Mouse (Mus musculus): Measurements from ENCODE around the gene Dpp6. TPM values are rescaled to one million over a fixed set of nuclear protein-coding genes. Genes with fewer than 3 reads are reported as not detected.

The Dpp6 gene
- total and polyA plus RNA-seq, 3 experiments: not detected

GRCm38 (mm10) chr5:27339196-27340030, 522.4 kb downstream of the Dpp6 start:
- no peak overlapping the region for H3K4me3 ChIP-seq (ENCODE audit: control insufficient read depth in 1 of 2, insufficient read depth in 1 of 2, low read depth in 2 of 2, low read length in 2 of 2)
- H3K79me2 ChIP-seq (ENCODE audit: control insufficient read depth, insufficient read depth, low read length, poor library complexity): no peaks in the 10 kb centered on the region
- H3K4me1 ChIP-seq (ENCODE audit: control insufficient read depth in 1 of 2, insufficient read depth in 2 of 2, low read length in 2 of 2): no peaks in the 10 kb centered on the region
- H3K36me3 ChIP-seq (ENCODE audit: control insufficient read depth in 1 of 2, insufficient read depth in 2 of 2, low read length in 2 of 2): no peaks in the 10 kb centered on the region
- DNase-seq (ENCODE audit: low read depth, low spot score): no peak
- no peak overlapping the region for H3K9ac ChIP-seq (ENCODE audit: control insufficient read depth, low read depth, low read length, poor library complexity, severe bottlenecking)
- H3K27ac ChIP-seq (ENCODE audit: control insufficient read depth, low read depth, low read length): no peak overlapping the region
- TF ChIP-seq ZC3H11A (IDR thresholded peaks at IDR 0.05; ENCODE audit: low read depth, low read length): no peak
- no peak for TF ChIP-seq RAD21 (IDR thresholded peaks at IDR 0.05; ENCODE audit: low read depth, low read length)
- TF ChIP-seq MYC (IDR thresholded peaks at IDR 0.05; ENCODE audit: low read depth, low read length): no peak
- TF ChIP-seq CTCF (IDR thresholded peaks at IDR 0.05 in 2 of 3, conservative IDR thresholded peaks at IDR 0.05 in 1 of 3; ENCODE audit: control insufficient read depth in 1 of 3, insufficient read depth in 1 of 3, low read depth in 2 of 3, low read length in 3 of 3, poor library complexity in 1 of 3, severe bottlenecking in 1 of 3): no peak
- H3K27me3 ChIP-seq (ENCODE audit: control insufficient read depth in 1 of 2, insufficient read depth in 2 of 2, low read length in 2 of 2): no peaks in the 10 kb centered on the region
- H3K9me3 ChIP-seq (replicated peaks; ENCODE audit: insufficient read depth, low read length): no peaks in the 10 kb centered on the region

- TF ChIP-seq CHD2 (IDR thresholded peaks at IDR 0.05; ENCODE audit: low read length): no peak
- TF ChIP-seq NRF1 (IDR thresholded peaks at IDR 0.05; ENCODE audit: insufficient read depth, low read depth, low read length, poor library complexity, severe bottlenecking): no peak
- no peak for TF ChIP-seq TAL1 (IDR thresholded peaks at IDR 0.05; ENCODE audit: low read length)
- no peak for TF ChIP-seq CTCF (IDR thresholded peaks at IDR 0.05 in 2 of 3, conservative IDR thresholded peaks at IDR 0.05 in 1 of 3; ENCODE audit: control insufficient read depth in 1 of 3, insufficient read depth in 1 of 3, low read depth in 2 of 3, low read length in 3 of 3, poor library complexity in 1 of 3, severe bottlenecking in 1 of 3)
- TF ChIP-seq ELF1 (IDR thresholded peaks at IDR 0.05; ENCODE audit: low read depth, low read length): no peak
- no peak for TF ChIP-seq ZKSCAN1 (IDR thresholded peaks at IDR 0.05; ENCODE audit: low read depth, low read length)
- Histone ChIP-seq H3K79me2 (ENCODE audit: control insufficient read depth, insufficient read depth, low read length, poor library complexity) (no peaks in the 10 kb centered on the region), H3K27me3 (ENCODE audit: control insufficient read depth in 1 of 2, insufficient read depth in 2 of 2, low read length in 2 of 2) (no peaks in the 10 kb centered on the region), H3K36me3 (ENCODE audit: control insufficient read depth in 1 of 2, insufficient read depth in 2 of 2, low read length in 2 of 2) (no peaks in the 10 kb centered on the region), H3K4me3 (ENCODE audit: control insufficient read depth in 1 of 2, insufficient read depth in 1 of 2, low read depth in 2 of 2, low read length in 2 of 2) (no peak overlapping the region), H3K27ac (ENCODE audit: control insufficient read depth, low read depth, low read length) (no peak overlapping the region), H3K9me3 (replicated peaks; ENCODE audit: insufficient read depth, low read length) (no peaks in the 10 kb centered on the region), H3K9ac (ENCODE audit: control insufficient read depth, low read depth, low read length, poor library complexity, severe bottlenecking) (no peak overlapping the region), H3K4me1 (ENCODE audit: control insufficient read depth in 1 of 2, insufficient read depth in 2 of 2, low read length in 2 of 2) (no peaks in the 10 kb centered on the region)
- no peak for DNase-seq (ENCODE audit: low read depth, low spot score)
Measured at GRCm38 (mm10) chr5:27342276-27342675, 525.3 kb downstream of the Dpp6 start.

GRCm38 (mm10) chr5:27343626-27344025, 526.6 kb downstream of the Dpp6 start:
- Histone ChIP-seq H3K4me1 (ENCODE audit: control insufficient read depth in 1 of 2, insufficient read depth in 2 of 2, low read length in 2 of 2) (no peaks in the 10 kb centered on the region), H3K79me2 (ENCODE audit: control insufficient read depth, insufficient read depth, low read length, poor library complexity) (no peaks in the 10 kb centered on the region), H3K27me3 (ENCODE audit: control insufficient read depth in 1 of 2, insufficient read depth in 2 of 2, low read length in 2 of 2) (no peaks in the 10 kb centered on the region), H3K36me3 (ENCODE audit: control insufficient read depth in 1 of 2, insufficient read depth in 2 of 2, low read length in 2 of 2) (no peaks in the 10 kb centered on the region), H3K4me3 (ENCODE audit: control insufficient read depth in 1 of 2, insufficient read depth in 1 of 2, low read depth in 2 of 2, low read length in 2 of 2) (no peak overlapping the region), H3K27ac (ENCODE audit: control insufficient read depth, low read depth, low read length) (no peak overlapping the region), H3K9me3 (replicated peaks; ENCODE audit: insufficient read depth, low read length) (no peaks in the 10 kb centered on the region), H3K9ac (ENCODE audit: control insufficient read depth, low read depth, low read length, poor library complexity, severe bottlenecking) (no peak overlapping the region)
- DNase-seq (ENCODE audit: low read depth, low spot score): no peak
- TF ChIP-seq CTCF (IDR thresholded peaks at IDR 0.05 in 2 of 3, conservative IDR thresholded peaks at IDR 0.05 in 1 of 3; ENCODE audit: control insufficient read depth in 1 of 3, insufficient read depth in 1 of 3, low read depth in 2 of 3, low read length in 3 of 3, poor library complexity in 1 of 3, severe bottlenecking in 1 of 3) (no peak), CHD1 (IDR thresholded peaks at IDR 0.05; ENCODE audit: low read depth, low read length) (no peak), MAFK (IDR thresholded peaks at IDR 0.05; ENCODE audit: borderline replicate concordance, low read depth, low read length) (no peak), UBTF (IDR thresholded peaks at IDR 0.05; ENCODE audit: borderline replicate concordance, insufficient read depth, low read depth, low read length) (no peak)

All from MEL (cell line).